Mouse (Mus musculus): ENCODE data around the gene Trpc3. TPM values are rescaled to one million over a fixed set of nuclear protein-coding genes. Genes with fewer than 3 reads are reported as not detected.
"Not testable (repeated sequence)": the region's sequence is repeated elsewhere in the genome, so short reads cannot be mapped to it uniquely, and the experiment has no call there.

Gene Trpc3
- total and polyA plus RNA-seq, 2 experiments from 2014 or later = 13.1 to 24.3 TPM

DNA sequence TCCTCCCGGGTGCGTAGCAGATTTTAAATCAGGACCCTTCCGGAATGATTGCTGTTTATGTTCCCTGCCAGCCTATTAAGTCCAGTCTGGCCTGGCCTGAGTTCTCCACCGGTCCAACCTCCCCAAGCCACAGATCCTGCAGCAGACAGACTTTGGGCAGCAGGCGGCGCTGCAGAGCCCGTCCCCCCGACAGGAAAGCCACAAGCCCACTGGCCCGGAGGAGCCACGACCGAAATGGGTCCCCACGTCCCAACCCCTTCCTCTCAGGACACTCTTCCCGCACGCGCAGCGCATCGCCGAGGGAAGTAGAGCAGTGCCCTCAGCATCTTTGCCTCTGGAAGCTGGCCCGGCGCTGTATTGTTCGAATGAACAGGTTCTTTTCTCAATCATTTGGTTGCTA lies 1.1 kb downstream of the Trpc3 start:
- DNase-seq (ENCODE audit: low spot score) (peak; percentile 87), ATAC-seq (peak; percentile 79)
- WGBS = 1% methylated on average over 21 of the region's 21 CpGs
- TF ChIP-seq CTCF (IDR thresholded peaks at IDR 0.05; ENCODE audit: low read depth) = peak; percentile 92
- no peaks in the 10 kb centered on the region for H3K27me3 ChIP-seq (ENCODE audit: insufficient read depth, low read length)
- 0 out of 2 replicates have a peak, but pooled peaks cover 5% of the 10 kb centered on the region for H3K4me1 ChIP-seq (ENCODE audit: insufficient read depth, low read length)
- peak overlapping the region; percentile 74; the same call in 1 of the 2 replicates for H3K27ac ChIP-seq
- peak overlapping the region; percentile 65 for H3K4me2 ChIP-seq (ENCODE audit: low read depth, low read length)
- no peaks in the 10 kb centered on the region for H3K9me3 ChIP-seq (ENCODE audit: low read length)
- peak overlapping the region; percentile 69 for H3K4me3 ChIP-seq (ENCODE audit: low read length)
- H3K36me3 ChIP-seq (ENCODE audit: insufficient read depth, low read length) = no peaks in the 10 kb centered on the region
- peak overlapping the region; percentile 70; the same call in 1 of the 2 replicates for H3K9ac ChIP-seq (replicated peaks; ENCODE audit: low read length)

DNA sequence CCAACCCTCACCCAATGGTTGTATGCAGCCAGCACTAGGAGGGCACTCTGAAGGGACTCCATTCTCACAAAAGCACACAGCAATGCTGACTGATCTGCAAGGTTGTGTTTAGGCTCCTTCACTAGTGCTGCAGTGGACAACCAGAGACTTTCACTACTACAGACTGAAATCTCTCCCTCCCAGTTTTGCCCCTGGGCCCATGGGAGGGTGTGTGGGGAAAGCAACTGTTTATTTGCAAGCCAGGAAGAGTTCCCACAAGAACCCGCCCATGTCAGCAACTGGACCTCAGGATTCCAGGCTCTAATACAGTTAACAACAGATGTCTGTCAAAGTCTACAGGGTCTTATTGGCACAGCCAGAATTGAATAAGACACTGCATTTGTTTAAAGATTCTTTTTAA lies 14.1 kb downstream of the Trpc3 start:
- no peak overlapping the region for H3K4me2 ChIP-seq (ENCODE audit: low read depth, low read length)
- H3K9me3 ChIP-seq (ENCODE audit: low read length) = no peaks in the 10 kb centered on the region
- H3K9ac ChIP-seq (replicated peaks; ENCODE audit: low read length) = no peak overlapping the region
- H3K27me3 ChIP-seq (ENCODE audit: insufficient read depth, low read length) = no peaks in the 10 kb centered on the region
- no peak for TF ChIP-seq CTCF (IDR thresholded peaks at IDR 0.05; ENCODE audit: low read depth)
- DNase-seq (ENCODE audit: low spot score) = no peak
- no peak overlapping the region for H3K4me3 ChIP-seq (ENCODE audit: low read length)
- whole genome bisulfite sequencing = 85% methylated on average over 1 of the region's 1 CpGs
- no peaks in the 10 kb centered on the region for H3K36me3 ChIP-seq (ENCODE audit: insufficient read depth, low read length)
- H3K27ac ChIP-seq = no peak overlapping the region
- no peaks in the 10 kb centered on the region for H3K4me1 ChIP-seq (ENCODE audit: insufficient read depth, low read length)
- no peak for ATAC-seq

DNA sequence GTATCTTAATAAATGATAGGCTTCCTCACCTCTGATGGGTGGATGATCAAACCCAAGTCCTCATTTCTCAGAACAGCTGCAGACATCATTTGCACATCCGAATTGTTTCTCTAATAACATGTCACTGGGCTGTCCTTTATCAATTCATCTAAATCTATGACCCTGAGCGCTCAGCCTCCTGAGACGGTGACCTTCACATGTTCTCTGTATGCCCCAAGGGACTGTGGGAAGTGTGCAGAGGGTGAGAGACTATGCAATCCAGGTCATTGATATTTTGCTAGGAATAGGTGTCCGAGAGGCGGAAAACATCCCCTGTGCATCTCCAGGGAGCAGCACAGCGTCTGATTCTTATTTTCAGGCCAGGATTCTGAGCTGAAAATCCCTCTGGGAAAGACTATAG lies 22.2 kb downstream of the Trpc3 start:
- Histone ChIP-seq H3K27me3 (ENCODE audit: insufficient read depth, low read length) (no peaks in the 10 kb centered on the region), H3K36me3 (ENCODE audit: insufficient read depth, low read length) (no peaks in the 10 kb centered on the region), H3K27ac (no peak overlapping the region), H3K4me3 (ENCODE audit: low read length) (no peak overlapping the region), H3K4me2 (ENCODE audit: low read depth, low read length) (no peak overlapping the region), H3K9me3 (ENCODE audit: low read length) (no peaks in the 10 kb centered on the region), H3K9ac (replicated peaks; ENCODE audit: low read length) (no peak overlapping the region), H3K4me1 (ENCODE audit: insufficient read depth, low read length) (no peaks in the 10 kb centered on the region)
- WGBS = 71% methylated on average over 6 of the region's 6 CpGs
- TF ChIP-seq CTCF (IDR thresholded peaks at IDR 0.05; ENCODE audit: low read depth) = no peak
- no peak for ATAC-seq
- DNase-seq (ENCODE audit: low spot score) = no peak

DNA sequence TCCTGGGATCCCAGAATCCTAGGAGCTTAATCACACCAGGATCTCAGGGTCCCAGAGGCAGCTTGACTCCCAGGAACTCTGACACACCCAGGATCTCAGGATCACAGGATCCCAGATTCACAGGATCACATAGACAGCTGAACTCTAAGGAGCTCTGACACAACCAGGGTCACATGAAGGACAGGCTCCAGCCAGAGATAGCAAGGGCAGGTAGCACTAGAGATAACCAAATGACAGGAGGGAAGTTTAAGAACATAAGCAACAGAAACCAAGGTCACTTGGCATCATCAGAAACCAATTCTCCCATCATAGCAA lies 44.8 kb downstream of the Trpc3 start:
- not testable (repeated sequence) for H3K4me2 ChIP-seq (ENCODE audit: low read depth, low read length); H3K9ac ChIP-seq (replicated peaks; ENCODE audit: low read length); H3K9me3 ChIP-seq (ENCODE audit: low read length); H3K36me3 ChIP-seq (ENCODE audit: insufficient read depth, low read length); H3K4me1 ChIP-seq (ENCODE audit: insufficient read depth, low read length); DNase-seq (ENCODE audit: low spot score); H3K4me3 ChIP-seq (ENCODE audit: low read length); H3K27me3 ChIP-seq (ENCODE audit: insufficient read depth, low read length); H3K27ac ChIP-seq; ATAC-seq

DNA sequence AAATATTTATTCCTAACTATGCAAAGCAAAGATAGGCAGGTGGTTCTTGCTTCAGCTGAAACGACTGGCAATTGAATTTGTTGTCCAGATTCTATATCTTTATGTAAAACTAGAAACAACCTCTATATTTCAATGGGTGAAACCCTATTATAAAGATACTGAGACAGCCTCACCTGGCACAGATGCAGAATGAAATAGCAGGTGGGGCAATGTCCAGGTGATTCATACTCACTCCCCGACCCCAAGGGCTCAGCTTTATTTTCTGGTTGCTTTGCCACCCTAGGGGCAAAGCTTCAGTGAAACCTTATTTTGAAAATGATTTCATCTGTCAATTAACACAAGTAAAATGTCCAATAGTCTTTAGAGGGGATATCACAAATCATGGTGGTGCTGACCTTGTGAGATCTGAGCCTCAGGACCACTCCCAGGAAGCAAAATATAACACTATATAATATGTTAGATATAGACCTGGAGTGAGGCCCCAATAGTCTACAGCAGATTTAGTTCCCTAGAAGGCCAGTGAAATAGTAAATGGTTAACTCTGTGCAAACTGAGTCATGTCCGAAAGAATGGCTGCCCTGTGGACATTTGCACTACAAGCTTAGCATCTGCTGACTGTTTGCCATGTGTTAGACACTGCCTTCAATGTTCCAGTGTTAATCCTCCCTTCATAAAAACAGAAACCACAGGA lies 45.3 kb downstream of the Trpc3 start:
- WGBS = 84% methylated on average over 3 of the region's 3 CpGs

GRCm38 (mm10) chr3:36643354-36643753 lies 46.6 kb downstream of the Trpc3 start:
- WGBS = 89% methylated on average over 3 of the region's 3 CpGs
- Histone ChIP-seq H3K36me3 (ENCODE audit: insufficient read depth, low read length) (no peaks in the 10 kb centered on the region), H3K4me1 (ENCODE audit: insufficient read depth, low read length) (no peaks in the 10 kb centered on the region), H3K27ac (no peak overlapping the region), H3K9me3 (ENCODE audit: low read length) (no peaks in the 10 kb centered on the region), H3K4me3 (ENCODE audit: low read length) (no peak overlapping the region), H3K4me2 (ENCODE audit: low read depth, low read length) (no peak overlapping the region), H3K9ac (replicated peaks; ENCODE audit: low read length) (no peak overlapping the region), H3K27me3 (ENCODE audit: insufficient read depth, low read length) (no peaks in the 10 kb centered on the region)
- DNase-seq (ENCODE audit: low spot score) (no peak), ATAC-seq (no peak)
- TF ChIP-seq CTCF (IDR thresholded peaks at IDR 0.05; ENCODE audit: low read depth) = no peak

More for the DNA sequence above, 45.3 kb downstream of the Trpc3 start:
- Histone ChIP-seq H3K4me2 (ENCODE audit: low read depth, low read length) (no peak overlapping the region), H3K4me1 (ENCODE audit: insufficient read depth, low read length) (no peaks in the 10 kb centered on the region), H3K36me3 (ENCODE audit: insufficient read depth, low read length) (no peaks in the 10 kb centered on the region), H3K9me3 (ENCODE audit: low read length) (no peaks in the 10 kb centered on the region), H3K27me3 (ENCODE audit: insufficient read depth, low read length) (no peaks in the 10 kb centered on the region), H3K27ac (no peak overlapping the region), H3K4me3 (ENCODE audit: low read length) (no peak overlapping the region), H3K9ac (replicated peaks; ENCODE audit: low read length) (no peak overlapping the region)
- no peak for TF ChIP-seq CTCF (IDR thresholded peaks at IDR 0.05; ENCODE audit: low read depth)
- DNase-seq (ENCODE audit: low spot score) (no peak), ATAC-seq (no peak)

GRCm38 (mm10) chr3:36642736-36643135 lies 47.2 kb downstream of the Trpc3 start:
- DNase-seq (ENCODE audit: low spot score) (no peak), ATAC-seq (no peak)
- no peaks in the 10 kb centered on the region for H3K27me3 ChIP-seq (ENCODE audit: insufficient read depth, low read length)
- H3K4me1 ChIP-seq (ENCODE audit: insufficient read depth, low read length) = no peaks in the 10 kb centered on the region
- 71% methylated on average over 13 of the region's 13 CpGs for WGBS
- no peak overlapping the region for H3K27ac ChIP-seq
- no peak overlapping the region for H3K4me3 ChIP-seq (ENCODE audit: low read length)
- no peak overlapping the region for H3K4me2 ChIP-seq (ENCODE audit: low read depth, low read length)
- TF ChIP-seq CTCF (IDR thresholded peaks at IDR 0.05; ENCODE audit: low read depth) = no peak
- H3K9ac ChIP-seq (replicated peaks; ENCODE audit: low read length) = no peak overlapping the region
- H3K9me3 ChIP-seq (ENCODE audit: low read length) = no peaks in the 10 kb centered on the region
- H3K36me3 ChIP-seq (ENCODE audit: insufficient read depth, low read length) = no peaks in the 10 kb centered on the region

Measured in hindbrain, postnatal 0 days (tissue).